Mouse (Mus musculus) megakaryocyte-erythroid progenitor cell, adult 5-6 weeks (primary cell): ENCODE measurements around the gene 2210408I21Rik. TPM values are rescaled to one million over a fixed set of nuclear protein-coding genes. Genes with fewer than 3 reads are reported as not detected.
"Not testable (repeated sequence)": the region's sequence is repeated elsewhere in the genome, so short reads cannot be mapped to it uniquely, and the experiment has no call there.

Source experiments
- ATAC-seq: replicated peaks from 2 replicates; pipeline ENCODE4 v1.8.0; 2016; ENCODE audit warnings: mild to moderate bottlenecking, inconsistent platforms; ENCODE audit not compliant: severe bottlenecking, poor library complexity, low FRiP score, low TSS enrichment
- total RNA-seq, 2 experiments: library from RNA; stranded (forward) in 1 of 2; stranded (reverse) in 1 of 2; fragments of 200-1000, 215-1000 nt in 1 of 2; fragments of >200 nt in 1 of 2; fragmentation: Nextera tagmentation in 1 of 2; gene quantifications; 2 replicates each; pipeline ENCODE4 v1.2.3; 2014 to 2017

2210408I21Rik gene
- total RNA-seq (2014; fragmentation: Nextera tagmentation), result 8.7 and 13.4 TPM in 2 replicates
- 2.2 and 9.8 TPM in 2 replicates for total RNA-seq (2017)

DNA sequence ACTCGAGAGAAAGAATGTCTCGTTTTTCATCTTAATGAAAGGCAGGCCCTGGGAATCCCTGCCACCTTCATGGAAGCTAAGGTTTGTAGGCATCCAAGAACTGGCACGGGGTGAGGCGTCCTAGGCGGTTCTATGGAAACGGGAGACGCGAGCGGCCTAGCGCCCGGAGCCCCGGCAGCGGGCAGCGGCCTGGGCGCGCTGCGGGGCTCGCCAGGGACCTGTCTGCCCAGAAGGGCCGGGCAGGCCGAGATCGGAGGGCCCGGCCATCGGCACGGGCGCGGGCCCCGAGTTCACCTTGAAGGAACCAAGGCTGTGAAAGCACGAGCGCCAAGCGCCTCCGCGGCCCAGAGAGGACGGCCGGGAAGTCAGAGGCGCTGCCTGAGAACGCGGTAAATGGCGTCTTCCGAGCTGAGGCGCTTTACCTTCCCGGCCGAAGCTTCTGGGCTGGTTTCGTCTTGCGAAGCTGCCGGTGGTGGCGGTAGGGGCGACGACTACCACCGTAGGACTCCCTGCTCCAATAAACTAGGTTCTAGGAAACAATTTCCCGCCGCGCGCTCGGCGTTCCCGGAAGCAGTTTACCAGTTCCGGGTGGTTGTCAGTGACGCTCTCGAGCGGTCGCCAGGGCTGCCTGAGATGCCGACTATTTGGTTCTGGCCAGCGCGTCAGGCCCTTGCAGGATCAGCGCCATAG is at the start of gene 2210408I21Rik, which contains the start of gene Slf1:
TSS of gene 2210408I21Rik (plus strand) at position 610 of the 690 bp plus-strand sequence.
TSS of gene Slf1 (minus strand) at position 543 of the 690 bp plus-strand sequence.
- peak; percentile 99 for ATAC-seq

DNA sequence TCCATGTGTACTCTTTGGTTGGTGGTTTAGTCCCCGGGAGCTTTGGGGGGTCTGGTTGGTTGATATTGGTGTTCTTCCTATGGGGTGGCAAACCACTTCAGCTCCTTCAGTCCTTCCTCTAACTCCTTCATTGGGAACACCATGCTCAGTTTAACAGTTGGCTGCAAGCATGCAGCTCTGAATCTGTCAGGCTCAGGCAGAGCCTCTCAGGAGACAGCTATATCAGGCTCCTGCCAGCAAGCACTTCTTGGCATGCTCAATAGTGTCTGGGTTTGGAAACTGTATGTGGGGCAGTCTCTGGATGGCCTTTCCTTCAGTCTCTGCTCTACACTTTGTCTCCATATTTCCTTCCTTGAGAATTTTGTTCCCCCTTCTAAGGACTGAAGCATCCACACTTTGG is 42.5 kb upstream of the 2210408I21Rik start:
- not testable (repeated sequence) for ATAC-seq

DNA sequence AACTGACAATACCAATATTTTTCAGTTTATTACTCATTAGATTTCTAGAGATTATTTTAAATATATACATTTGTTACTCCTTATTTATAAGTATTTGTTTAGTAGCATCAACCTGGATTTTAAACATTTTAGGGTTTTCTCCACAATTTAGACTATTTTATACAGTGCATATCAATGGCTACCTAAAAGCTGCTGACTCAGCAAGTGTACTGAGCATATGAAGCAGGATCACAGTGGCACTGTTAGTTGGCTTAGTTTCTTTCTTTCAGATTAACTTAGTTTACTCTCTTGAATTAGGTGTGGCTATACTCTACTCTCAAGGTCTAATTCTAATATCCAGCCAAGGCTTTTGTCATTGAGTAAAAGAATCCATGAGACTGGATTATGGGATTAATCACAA is 27.6 kb upstream of the 2210408I21Rik start:
- ATAC-seq, result no peak

DNA sequence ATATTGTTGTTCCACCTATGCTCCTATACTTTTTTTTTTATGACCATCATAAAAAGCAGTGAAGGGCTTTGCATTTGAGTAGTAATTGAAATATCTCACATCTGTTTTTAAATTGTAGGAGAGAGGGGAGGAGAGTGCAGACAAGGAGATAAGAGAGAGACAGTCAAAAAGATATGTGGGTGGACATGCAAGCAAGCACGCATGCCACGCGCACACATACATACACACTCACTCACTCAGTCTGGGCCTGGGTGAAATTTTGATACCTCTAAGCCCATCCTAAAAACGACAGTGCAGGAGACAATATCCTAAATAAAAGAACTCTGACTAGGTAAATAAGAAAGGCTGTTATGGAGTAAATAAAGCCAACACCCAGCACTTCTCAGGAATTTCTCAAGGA is 16.6 kb upstream of the 2210408I21Rik start:
- ATAC-seq, result 0 out of 2 replicates have a peak, but pooled peaks have one; percentile 34

DNA sequence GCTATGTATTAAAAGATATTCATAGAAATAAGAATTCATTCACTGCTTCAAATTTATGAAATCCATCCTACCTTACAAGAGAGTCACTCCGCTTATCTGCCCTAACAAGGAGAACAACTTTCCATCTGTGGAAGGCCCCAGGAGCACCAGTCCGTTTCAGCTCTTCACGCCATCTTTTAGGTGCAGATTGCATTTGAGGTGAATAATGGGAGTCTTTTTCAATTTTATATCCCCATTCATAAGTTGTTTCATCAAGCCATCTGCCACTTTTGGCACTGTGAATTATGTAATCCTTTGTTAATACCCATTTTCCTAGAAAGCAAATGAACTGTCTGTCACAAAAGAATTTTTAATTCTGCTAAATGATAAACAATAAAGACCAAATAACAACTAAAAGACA is 10.2 kb upstream of the 2210408I21Rik start:
- ATAC-seq, result no peak

DNA sequence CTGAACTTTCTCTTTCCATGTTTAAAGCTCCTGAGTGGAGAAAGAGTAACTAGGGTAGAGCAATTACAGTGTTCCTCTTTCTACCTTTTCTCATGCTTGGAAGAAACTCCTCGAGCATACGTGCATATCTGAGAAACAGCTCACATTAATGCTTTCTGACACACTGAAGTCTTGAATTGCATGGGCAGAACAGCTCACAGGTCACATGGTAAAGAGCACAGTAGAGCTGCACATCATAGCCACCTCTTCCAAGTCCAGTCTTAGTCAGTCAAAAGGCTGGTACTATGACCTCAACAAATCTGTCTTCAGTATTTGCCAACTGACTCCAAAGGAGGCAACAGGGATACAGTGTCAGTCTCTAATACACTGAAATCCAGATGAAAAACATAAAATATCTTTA is 7.1 kb upstream of the 2210408I21Rik start:
- ATAC-seq, result no peak

DNA sequence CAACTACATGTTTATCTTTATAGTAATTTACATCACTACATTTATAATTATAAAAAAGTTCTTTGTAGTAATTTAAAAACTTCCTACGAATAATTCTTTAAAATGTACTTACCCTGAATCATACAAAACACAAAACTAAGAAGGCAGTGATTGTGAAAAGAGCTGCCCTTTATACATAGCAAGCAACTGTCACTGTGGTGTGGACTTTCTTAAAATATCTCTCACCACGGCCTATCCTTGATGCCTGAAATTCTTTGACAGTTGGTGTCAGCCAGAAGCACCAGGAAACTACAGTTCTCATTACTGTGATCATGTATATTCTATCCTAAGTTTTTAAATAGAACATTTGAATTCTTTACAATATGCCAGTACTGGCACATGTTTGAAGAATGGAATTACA is 4.2 kb upstream of the 2210408I21Rik start:
- no peak for ATAC-seq

DNA sequence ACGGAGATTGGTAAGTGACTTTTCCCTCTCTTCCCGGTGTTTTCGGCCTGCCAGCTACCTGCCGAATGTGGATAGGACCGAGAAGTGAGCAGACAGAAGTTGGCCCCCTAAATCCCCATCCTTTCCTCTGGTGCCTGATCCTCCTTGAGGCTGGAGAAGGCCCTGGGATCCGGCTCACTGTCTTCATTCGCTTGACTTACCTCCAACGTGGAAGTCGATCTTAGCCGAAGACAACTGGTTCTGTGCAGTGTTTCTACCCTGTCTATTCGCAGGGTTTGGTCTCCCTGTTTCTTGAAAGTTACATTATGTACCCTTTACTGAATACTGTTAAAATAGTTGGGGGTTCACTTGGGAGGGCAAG is 261 bp downstream of the 2210408I21Rik start:
- ATAC-seq, result peak; percentile 78

DNA sequence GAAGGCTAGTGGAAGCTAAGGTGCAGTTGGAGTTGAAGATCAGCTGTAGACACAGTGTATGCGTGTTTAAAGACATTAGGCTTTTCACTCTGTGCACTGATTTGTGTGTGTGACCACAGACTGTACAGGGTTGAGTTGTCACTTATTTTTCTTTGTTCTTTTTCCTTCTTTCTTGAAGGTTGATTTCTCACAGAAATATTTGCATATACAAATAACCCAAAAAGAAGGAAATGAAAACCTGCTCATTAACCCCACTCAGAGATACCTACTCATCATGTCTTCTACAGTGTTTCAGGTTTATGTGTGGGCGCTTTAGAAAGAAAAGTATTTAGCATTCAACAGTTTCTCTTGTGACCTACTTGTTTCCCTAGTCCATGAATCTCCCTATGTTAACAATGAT is 5.5 kb downstream of the 2210408I21Rik start:
- ATAC-seq, result no peak

DNA sequence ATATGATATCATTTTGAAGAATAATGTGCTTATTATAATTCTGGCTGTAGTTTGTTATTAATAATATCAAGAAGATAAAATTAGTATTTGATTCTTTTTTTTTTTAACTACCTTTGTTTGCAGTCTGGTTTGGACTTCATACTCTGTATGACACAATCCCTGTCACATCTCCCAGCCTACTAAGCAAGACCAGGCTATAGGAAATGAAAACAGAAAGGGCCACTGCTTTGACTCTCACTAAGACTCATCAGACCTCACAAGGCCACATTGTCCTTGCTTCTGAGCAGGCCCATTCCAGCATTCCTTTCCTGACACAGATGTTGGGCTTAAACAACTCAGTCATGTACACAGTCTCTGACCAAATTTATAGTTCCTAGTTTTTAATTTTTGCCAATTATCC is 42.6 kb downstream of the 2210408I21Rik start:
- no peak for ATAC-seq

DNA sequence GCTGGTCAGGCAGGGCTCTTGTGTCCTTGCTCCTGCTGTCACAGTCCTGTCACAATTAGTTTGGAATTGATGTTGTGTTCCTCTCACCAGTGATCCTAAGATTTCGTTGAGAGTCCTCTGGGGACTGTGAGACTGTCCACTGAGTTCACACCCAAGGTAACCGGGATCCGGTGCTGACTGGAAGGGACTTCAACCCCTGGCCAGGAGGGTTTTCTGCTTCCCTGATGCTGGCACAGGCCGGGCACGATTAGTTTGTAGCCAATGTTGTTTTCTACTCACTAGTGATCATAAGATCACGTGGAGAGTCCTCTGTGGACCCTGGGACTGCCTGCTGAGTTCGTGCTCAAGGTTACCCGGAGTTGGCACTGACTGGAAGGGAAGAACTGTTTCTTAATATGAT is 55.3 kb downstream of the 2210408I21Rik start:
- no peak for ATAC-seq

DNA sequence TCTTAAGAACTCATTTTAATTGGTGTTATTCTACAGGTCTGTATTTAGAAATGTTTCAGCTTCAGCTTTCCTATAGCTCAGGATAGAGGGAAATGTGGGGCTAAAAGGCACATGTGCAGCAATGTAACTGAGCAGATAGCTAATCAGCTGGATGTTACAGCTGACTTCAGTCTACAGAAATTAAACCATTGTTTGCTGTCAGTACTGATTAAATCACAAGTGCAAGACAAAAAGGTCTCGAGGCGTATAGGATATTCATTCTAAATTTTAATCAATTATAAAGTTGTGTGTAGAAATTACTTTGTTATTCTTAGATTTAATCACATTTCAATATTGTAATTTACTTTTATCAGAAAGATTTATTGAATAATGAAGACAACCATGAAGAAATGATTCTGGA is 56.9 kb downstream of the 2210408I21Rik start:
- ATAC-seq, result no peak

DNA sequence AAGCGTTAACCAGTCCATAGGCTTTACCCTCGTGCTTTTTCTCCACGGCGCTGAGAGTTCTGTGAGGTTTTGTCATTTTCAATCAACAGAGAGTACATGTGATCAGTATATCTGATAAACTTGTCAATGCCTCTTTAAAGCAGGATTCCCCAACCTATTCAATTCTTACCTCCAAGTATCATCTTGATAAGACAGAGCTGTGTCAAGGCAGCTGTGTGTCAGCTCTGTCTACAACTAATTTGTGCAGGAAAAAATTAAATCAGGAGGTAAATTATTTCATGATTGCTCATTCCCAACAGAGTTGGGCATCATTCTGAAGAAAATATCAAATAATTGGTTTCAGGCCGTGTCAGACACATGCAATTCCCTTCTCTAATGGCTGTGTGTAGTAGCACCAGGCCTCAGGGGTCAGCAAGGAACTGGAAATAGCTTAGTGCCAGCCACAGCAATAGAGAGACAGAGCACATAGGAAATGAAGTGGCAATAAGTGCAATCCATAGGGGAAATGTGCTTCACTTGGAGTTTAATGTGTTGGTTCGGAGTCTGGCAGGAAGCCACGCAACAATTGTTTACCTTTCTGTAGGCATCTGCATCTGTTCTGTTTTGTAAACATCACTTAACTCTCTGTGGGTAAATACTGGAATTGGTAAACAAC is 73.6 kb downstream of the 2210408I21Rik start:
- ATAC-seq, result no peak

DNA sequence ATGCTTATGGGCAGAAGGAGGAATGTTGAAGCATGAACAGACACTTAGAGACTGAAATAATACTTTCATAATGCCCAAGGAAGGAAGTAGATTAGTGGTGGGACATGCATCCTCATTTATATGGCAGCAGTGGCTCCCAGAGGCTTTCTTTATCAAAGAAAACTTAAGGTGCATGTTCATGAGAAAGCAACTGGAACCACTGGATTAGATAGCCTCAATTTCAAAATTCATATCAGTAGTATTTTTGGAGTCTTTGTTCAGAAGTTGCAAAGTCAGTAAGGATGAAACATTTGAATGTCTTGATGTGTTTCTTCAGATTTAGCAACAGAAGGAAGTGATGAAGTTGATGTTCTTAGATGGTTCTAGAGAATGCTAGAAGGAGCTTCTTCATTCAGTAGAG is 77.9 kb downstream of the 2210408I21Rik start:
- no peak for ATAC-seq

DNA sequence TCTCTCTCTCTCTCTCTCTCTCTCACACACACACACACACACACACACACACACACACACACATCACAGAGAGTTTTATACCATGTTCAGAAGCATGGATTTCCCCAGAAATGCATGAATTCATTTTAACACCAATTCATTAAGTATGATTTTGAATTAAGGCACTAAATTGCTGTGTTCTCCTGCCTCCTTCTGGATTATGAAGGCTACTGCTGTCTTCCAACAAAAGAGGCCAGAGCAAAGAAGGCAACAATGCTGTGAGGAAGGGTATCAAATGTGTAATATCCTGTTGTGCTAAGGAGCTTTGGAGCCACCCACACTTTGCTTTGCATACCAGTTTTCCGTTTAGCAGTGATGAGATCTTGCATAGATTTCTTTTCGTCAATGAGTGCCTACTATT is 80.1 kb downstream of the 2210408I21Rik start:
- no peak for ATAC-seq

DNA sequence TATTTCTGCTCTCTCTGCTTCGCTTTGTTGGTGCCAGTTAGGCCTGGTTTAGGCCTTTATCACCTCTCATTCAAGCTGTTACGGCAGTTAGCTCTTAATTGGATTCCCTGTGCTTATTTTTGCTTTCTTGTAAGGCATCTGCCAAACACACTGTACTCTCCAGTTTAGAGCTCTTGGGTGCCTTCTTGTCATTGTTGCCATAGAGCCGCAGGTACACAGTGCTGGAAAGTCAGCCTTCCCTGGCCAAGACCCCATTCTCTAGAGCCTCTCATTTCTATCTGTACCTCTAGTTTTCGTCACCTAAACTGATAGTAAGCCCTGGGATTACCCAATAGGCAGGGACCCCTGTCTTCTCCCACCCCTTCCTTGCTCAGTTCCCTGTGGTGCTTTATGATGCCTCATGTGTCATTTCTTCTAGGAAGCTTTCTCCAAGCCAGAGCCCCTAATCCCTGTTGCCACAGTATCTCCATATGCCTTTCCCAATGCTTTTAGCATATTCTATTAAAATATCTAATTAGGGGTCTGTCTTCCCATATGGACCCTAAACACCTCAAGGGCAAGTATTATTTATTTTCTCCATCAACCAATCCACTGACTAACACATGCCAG is 82.4 kb downstream of the 2210408I21Rik start:
- ATAC-seq, result no peak

DNA sequence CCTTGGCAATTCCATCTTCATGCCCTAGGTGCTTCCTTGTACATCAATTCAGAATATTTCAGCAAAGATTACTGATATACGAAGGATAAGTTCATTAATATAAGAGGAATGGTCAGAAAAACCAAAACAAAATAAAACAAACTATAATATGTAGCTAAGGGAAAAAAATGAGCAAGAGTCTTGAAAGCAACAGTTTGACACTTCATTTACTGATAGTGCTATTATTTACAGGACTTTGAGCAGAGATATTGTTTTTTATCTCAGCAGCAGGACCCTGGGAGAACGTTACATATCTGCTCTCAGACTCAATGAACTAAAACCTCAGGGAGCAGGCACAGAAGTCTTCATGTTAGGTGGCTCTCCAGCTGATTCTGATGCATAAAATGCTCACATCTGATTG is 85.7 kb downstream of the 2210408I21Rik start:
- no peak for ATAC-seq

DNA sequence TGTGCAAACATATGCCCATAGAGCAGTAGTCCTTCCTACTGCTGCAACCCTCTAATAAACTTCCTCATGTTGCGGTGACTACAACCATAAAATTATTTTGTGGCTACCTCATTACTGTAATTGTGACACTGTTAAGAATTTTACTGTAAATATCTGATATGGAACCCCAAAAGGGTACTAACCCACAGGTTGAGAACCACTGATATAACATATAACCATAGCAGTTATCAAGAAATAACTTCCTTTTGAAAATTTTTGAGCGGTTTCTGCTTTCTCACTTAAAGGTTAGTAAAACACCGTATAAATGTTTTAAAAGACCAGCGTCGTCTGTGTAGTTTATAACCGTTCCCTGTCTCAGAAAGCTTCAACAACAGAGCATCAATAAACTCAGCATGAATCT is 121.2 kb downstream of the 2210408I21Rik start:
- no peak for ATAC-seq

DNA sequence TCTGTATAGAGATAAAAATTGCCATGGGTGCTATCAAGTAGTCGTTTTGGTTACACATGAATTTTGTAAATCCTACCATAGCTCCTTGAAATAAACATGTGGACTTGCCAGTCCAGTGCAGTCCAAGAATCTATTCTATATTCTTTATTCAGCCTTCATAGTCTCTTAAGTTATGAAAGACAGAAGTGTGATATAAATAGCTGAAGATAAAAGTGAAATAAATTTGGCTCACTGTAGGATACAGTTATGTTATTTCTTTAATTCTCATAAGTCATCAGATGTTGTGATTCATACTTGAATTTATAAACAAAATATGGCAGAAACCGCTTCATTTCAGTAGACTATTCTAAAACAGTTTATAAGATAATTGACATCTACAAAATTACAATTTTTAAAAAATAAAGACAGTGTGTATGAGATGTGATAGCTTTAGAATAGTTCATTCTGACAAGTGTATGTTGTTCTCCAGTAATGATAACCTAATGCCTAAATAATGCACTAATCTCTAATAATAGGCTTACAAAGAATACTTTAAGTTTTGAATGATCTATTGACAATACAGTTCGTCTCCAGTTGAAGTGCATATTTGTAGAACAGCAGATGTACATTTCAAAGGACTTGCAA is 127.5 kb downstream of the 2210408I21Rik start:
- ATAC-seq, result no peak
